Mouse (Mus musculus): ENCODE measurements around the gene Lclat1.

DNA sequence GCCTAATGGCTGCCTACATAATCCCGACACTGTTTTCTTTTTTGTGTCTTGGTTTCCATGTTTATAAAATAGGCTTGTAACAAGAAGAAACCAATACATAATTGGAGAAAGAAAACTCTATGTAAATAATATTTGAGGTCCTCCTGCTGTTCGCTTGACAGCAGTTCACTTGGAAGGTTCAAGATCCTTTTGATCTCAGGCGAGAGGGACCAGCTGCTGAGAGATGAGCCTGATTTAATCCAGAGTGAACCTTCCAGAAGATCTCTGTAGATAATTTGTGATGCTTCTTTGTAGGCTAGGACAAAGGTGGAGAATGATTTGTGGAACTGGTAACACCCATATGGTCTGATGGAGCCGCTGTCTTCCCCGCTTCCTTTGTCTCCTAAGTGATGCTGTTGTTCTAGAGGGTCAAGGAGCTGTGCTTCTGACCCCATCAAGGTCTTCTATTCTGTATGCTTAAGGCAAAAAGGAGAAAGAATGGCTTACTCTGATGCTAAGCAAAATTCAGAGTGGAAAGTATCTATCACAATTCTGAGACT is 36.0 kb upstream of the Lclat1 start:
- TF ChIP-seq GATA1 (IDR thresholded peaks at IDR 0.05; ENCODE audit: borderline replicate concordance, low read length) (no peak), FLI1 (IDR thresholded peaks at IDR 0.05; ENCODE audit: low read length) (no peak)
